Mouse (Mus musculus) ES-Bruce4 (cell line): Measurements from ENCODE around the gene Vasn. TPM values are rescaled to one million over a fixed set of nuclear protein-coding genes. Genes with fewer than 3 reads are reported as not detected.

Source experiments
- H3K27ac ChIP-seq: 2 replicates; pipeline ENCODE4 v1.5.1; 2012; ENCODE audit warnings: low read length, inconsistent platforms; ENCODE audit not compliant: insufficient read depth
- H3K27me3 ChIP-seq: 2 replicates; pipeline ENCODE4 v1.6.1; 2012; ENCODE audit warnings: mild to moderate bottlenecking, low read length, inconsistent platforms; ENCODE audit not compliant: control insufficient read depth, poor library complexity, insufficient read depth, severe bottlenecking
- H3K36me3 ChIP-seq: 2 replicates; pipeline ENCODE4 v1.6.1; 2012; ENCODE audit warnings: inconsistent platforms, mild to moderate bottlenecking, low read length, moderate library complexity; ENCODE audit not compliant: control insufficient read depth, poor library complexity, insufficient read depth, severe bottlenecking
- H3K4me1 ChIP-seq: one replicate; pipeline ENCODE4 v1.8.1; 2011; ENCODE audit warnings: low read length; ENCODE audit not compliant: control insufficient read depth, insufficient read depth
- H3K4me3 ChIP-seq: 2 replicates; pipeline ENCODE4 v1.5.1; 2011; ENCODE audit warnings: low read depth, mild to moderate bottlenecking, low read length
- H3K9ac ChIP-seq: 2 replicates; pipeline ENCODE4 v1.6.1; 2012; ENCODE audit warnings: low read depth, mild to moderate bottlenecking, inconsistent platforms; ENCODE audit not compliant: poor library complexity, severe bottlenecking
- H3K9me3 ChIP-seq: replicated peaks from 2 replicates; pipeline ENCODE4 v1.6.1; 2012; ENCODE audit warnings: mild to moderate bottlenecking, low read length, inconsistent platforms; ENCODE audit not compliant: control insufficient read depth, poor library complexity, insufficient read depth, severe bottlenecking
- CTCF ChIP-seq: IDR thresholded peaks from one replicate; pipeline ENCODE4 v1.8.1; 2011; ENCODE audit warnings: low read depth, low read length
- EP300 ChIP-seq: IDR thresholded peaks from 2 replicates; pipeline ENCODE4 v1.6.1; 2011; ENCODE audit warnings: low read depth, low read length; ENCODE audit not compliant: insufficient read depth
- POLR2A ChIP-seq: IDR thresholded peaks from one replicate; pipeline ENCODE4 v1.8.1; 2011; ENCODE audit warnings: low read length; ENCODE audit not compliant: insufficient read depth
- polyA plus RNA-seq: library from polyadenylated mRNA; stranded (reverse); fragments of >200 nt; gene quantifications from 2 replicates; pipeline ENCODE4 v1.2.4, GENCODE M21; 2011; ENCODE audit warnings: low read depth; ENCODE audit not compliant: missing spikeins, insufficient read depth, insufficient read length

The Vasn gene
- polyA plus RNA-seq, 1 experiment = 6.2 TPM

GRCm38 (mm10) chr16:4654706-4655105 is 15.0 kb downstream of the Vasn start:
- no peak overlapping the region for H3K27ac ChIP-seq

GRCm38 (mm10) chr16:4655251-4655734 is 15.6 kb downstream of the Vasn start:
- Histone ChIP-seq H3K9me3 (no peaks in the 10 kb centered on the region), H3K36me3 (no peaks in the 10 kb centered on the region), H3K9ac (no peak overlapping the region), H3K27me3 (no peaks in the 10 kb centered on the region), H3K4me3 (no peak overlapping the region), H3K27ac (no peak overlapping the region), H3K4me1 (no peaks in the 10 kb centered on the region)
- no peak for TF ChIP-seq CTCF

More at GRCm38 (mm10) chr16:4654706-4655105, 15.0 kb downstream of the Vasn start:
- Histone ChIP-seq H3K4me1 (no peaks in the 10 kb centered on the region), H3K9ac (no peak overlapping the region), H3K4me3 (no peak overlapping the region), H3K27me3 (no peaks in the 10 kb centered on the region), H3K9me3 (no peaks in the 10 kb centered on the region), H3K36me3 (no peaks in the 10 kb centered on the region)
- TF ChIP-seq CTCF = no peak
- TF ChIP-seq POLR2A = no peak
- no peak for TF ChIP-seq EP300

- Histone ChIP-seq H3K9me3 (no peaks in the 10 kb centered on the region), H3K4me1 (no peaks in the 10 kb centered on the region), H3K9ac (no peak overlapping the region), H3K27me3 (no peaks in the 10 kb centered on the region), H3K4me3 (peak overlapping the region; percentile 25; the same call in 1 of the 2 replicates), H3K27ac (no peak overlapping the region), H3K36me3 (no peaks in the 10 kb centered on the region)
- no peak for TF ChIP-seq CTCF
Measured at GRCm38 (mm10) chr16:4655764-4656570, 16.2 kb downstream of the Vasn start.

GRCm38 (mm10) chr16:4656571-4657081 is 16.9 kb downstream of the Vasn start:
- H3K4me3 ChIP-seq = peak overlapping the region; percentile 25; the same call in 1 of the 2 replicates
- H3K27me3 ChIP-seq = no peaks in the 10 kb centered on the region
- TF ChIP-seq POLR2A (no peak), EP300 (no peak)
- H3K9me3 ChIP-seq = no peaks in the 10 kb centered on the region
- no peak overlapping the region for H3K9ac ChIP-seq
- no peaks in the 10 kb centered on the region for H3K36me3 ChIP-seq
- H3K4me1 ChIP-seq = no peaks in the 10 kb centered on the region
- peak overlapping the region; percentile 26 for H3K27ac ChIP-seq

- Histone ChIP-seq H3K9me3 (no peaks in the 10 kb centered on the region), H3K27ac (peak overlapping the region; percentile 7; the same call in 1 of the 2 replicates), H3K36me3 (no peaks in the 10 kb centered on the region), H3K9ac (peak overlapping the region; percentile 11; the same call in 1 of the 2 replicates), H3K27me3 (no peaks in the 10 kb centered on the region), H3K4me1 (no peaks in the 10 kb centered on the region), H3K4me3 (no peak overlapping the region)
- TF ChIP-seq POLR2A = no peak
- 0 out of 2 replicates have a peak, but pooled peaks have one; percentile 52 for TF ChIP-seq EP300
- no peak for TF ChIP-seq CTCF
Measured at GRCm38 (mm10) chr16:4658781-4659245, 19.1 kb downstream of the Vasn start.

GRCm38 (mm10) chr16:4659326-4659725 is 19.6 kb downstream of the Vasn start:
- TF ChIP-seq POLR2A = no peak
- no peak for TF ChIP-seq CTCF
- TF ChIP-seq EP300 = no peak
- H3K27me3 ChIP-seq = no peaks in the 10 kb centered on the region
- H3K36me3 ChIP-seq = no peaks in the 10 kb centered on the region
- no peaks in the 10 kb centered on the region for H3K4me1 ChIP-seq
- no peaks in the 10 kb centered on the region for H3K9me3 ChIP-seq
- peak overlapping the region; percentile 11; the same call in 1 of the 2 replicates for H3K9ac ChIP-seq
- peak overlapping the region; percentile 73 for H3K27ac ChIP-seq
- no peak overlapping the region for H3K4me3 ChIP-seq
